Mouse (Mus musculus): ENCODE results near the gene Mknk2. TPM values are rescaled to one million over a fixed set of nuclear protein-coding genes. Genes with fewer than 3 reads are reported as not detected.
A peak's percentile ranks its signal among the peaks of the same experiment; 100 is the strongest.

Gene Mknk2
- polyA plus RNA-seq, 1 experiment from 2014 or later: 104 TPM

DNA sequence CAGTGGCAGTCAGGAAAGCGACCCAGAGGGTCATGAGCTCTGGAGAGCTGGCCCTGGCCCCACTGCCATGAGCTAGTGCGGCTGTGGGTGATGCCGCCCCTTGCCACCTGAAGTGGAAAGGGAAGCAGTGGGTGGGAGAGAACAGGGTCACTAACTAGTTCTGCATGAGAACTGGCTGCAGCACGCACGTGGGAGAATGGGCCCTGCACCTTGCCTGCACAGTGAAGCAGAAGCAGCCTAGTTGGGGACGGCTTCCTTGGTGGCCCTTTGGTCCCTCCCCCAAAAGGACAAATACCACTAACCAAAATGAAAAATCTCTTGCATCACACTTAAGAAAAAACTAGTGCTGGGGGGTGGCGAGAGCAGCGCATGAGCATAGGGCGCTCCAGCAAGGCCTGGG lies 20.7 kb upstream of the Mknk2 start:
- Histone ChIP-seq H3K4me2 (no peak overlapping the region), H3K9ac (no peak overlapping the region), H3K27ac (no peak overlapping the region), H3K9me3 (no peaks in the 10 kb centered on the region), H3K4me1 (peaks cover 61% of the 10 kb centered on the region), H3K27me3 (no peaks in the 10 kb centered on the region), H3K4me3 (no peak overlapping the region), H3K36me3 (peaks cover 4% of the 10 kb centered on the region; the same call in 1 of the 2 replicates)
- ATAC-seq (ENCODE audit: borderline replicate concordance, extremely low read depth, low FRiP score, low TSS enrichment): no peak
- 87% methylated on average over 9 of the region's 9 CpGs for WGBS

DNA sequence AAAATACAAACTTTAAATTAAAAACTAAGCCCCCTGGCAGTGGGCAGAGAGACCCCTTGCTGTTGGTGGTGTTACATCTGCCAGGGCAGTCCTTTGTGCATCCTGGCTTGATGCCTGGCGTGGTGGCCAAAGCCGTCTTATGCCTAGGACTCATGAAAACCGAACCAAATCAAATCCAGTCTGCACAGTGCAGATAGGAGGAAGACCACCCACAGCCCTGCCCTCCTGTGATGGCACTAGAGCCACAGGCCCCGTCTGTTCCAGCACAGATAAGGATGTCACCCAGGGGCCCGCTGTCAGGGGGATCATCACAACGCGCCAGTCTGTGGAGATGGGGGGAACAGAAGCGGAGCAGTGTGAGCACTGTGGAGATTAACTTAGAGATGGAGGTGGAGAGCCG lies 19.9 kb upstream of the Mknk2 start:
- peaks cover 53% of the 10 kb centered on the region for H3K4me1 ChIP-seq
- H3K27ac ChIP-seq: no peak overlapping the region

DNA sequence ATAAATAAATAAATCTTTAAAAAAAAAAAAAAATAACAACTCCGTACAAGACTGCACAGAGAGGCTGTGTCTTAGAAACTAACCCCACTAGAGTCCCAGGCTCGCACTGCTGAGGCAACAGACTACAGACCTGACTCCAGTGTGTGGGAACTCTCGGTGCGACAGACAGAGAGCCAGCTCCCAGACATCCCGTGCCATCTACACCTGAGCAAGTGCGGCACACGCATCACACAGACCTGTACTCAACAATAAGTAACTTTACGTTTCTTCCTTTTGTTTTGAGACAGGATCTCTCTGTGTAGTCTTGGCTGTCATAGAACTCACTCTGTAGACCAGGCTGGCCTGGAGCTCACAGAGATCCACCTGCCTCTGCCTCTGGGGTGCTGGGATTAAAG lies 19.5 kb upstream of the Mknk2 start:
- H3K9me3 ChIP-seq: no peaks in the 10 kb centered on the region
- no peak overlapping the region for H3K9ac ChIP-seq
- no peak overlapping the region for H3K27ac ChIP-seq
- peaks cover 4% of the 10 kb centered on the region; the same call in 1 of the 2 replicates for H3K36me3 ChIP-seq
- 85% methylated on average over 8 of the region's 8 CpGs for WGBS
- H3K4me1 ChIP-seq: peaks cover 50% of the 10 kb centered on the region
- H3K27me3 ChIP-seq: no peaks in the 10 kb centered on the region
- ATAC-seq (ENCODE audit: borderline replicate concordance, extremely low read depth, low FRiP score, low TSS enrichment): no peak
- no peak overlapping the region for H3K4me2 ChIP-seq
- no peak overlapping the region for H3K4me3 ChIP-seq

More for the DNA sequence above, 19.9 kb upstream of the Mknk2 start:
- Histone ChIP-seq H3K4me2 (no peak overlapping the region), H3K36me3 (peaks cover 4% of the 10 kb centered on the region; the same call in 1 of the 2 replicates), H3K9ac (no peak overlapping the region), H3K4me3 (no peak overlapping the region), H3K9me3 (no peaks in the 10 kb centered on the region), H3K27me3 (no peaks in the 10 kb centered on the region)
- ATAC-seq (ENCODE audit: borderline replicate concordance, extremely low read depth, low FRiP score, low TSS enrichment): no peak
- 70% methylated on average over 9 of the region's 9 CpGs for WGBS

- peaks cover 50% of the 10 kb centered on the region for H3K4me1 ChIP-seq
- peaks cover 4% of the 10 kb centered on the region; the same call in 1 of the 2 replicates for H3K36me3 ChIP-seq
- no peak overlapping the region for H3K4me3 ChIP-seq
- no peaks in the 10 kb centered on the region for H3K9me3 ChIP-seq
- H3K27ac ChIP-seq: peak overlapping the region; percentile 90
- ATAC-seq (ENCODE audit: borderline replicate concordance, extremely low read depth, low FRiP score, low TSS enrichment): no peak
- H3K27me3 ChIP-seq: no peaks in the 10 kb centered on the region
- 47% methylated on average over 12 of the region's 12 CpGs for WGBS
- no peak overlapping the region for H3K4me2 ChIP-seq
- peak overlapping the region; percentile 14; the same call in 1 of the 2 replicates for H3K9ac ChIP-seq
These were observed 18.8 kb upstream of the Mknk2 start for GRCm38 (mm10) chr10:80696502-80697392.

GRCm38 (mm10) chr10:80695801-80696501 lies 18.0 kb upstream of the Mknk2 start:
- H3K4me2 ChIP-seq: peak overlapping the region; percentile 21; the same call in 1 of the 2 replicates
- no peak for ATAC-seq (ENCODE audit: borderline replicate concordance, extremely low read depth, low FRiP score, low TSS enrichment)
- H3K36me3 ChIP-seq: peaks cover 4% of the 10 kb centered on the region; the same call in 1 of the 2 replicates
- peak overlapping the region; percentile 90 for H3K27ac ChIP-seq
- H3K9ac ChIP-seq: no peak overlapping the region
- 48% methylated on average over 10 of the region's 10 CpGs for WGBS
- peaks cover 45% of the 10 kb centered on the region for H3K4me1 ChIP-seq
- H3K27me3 ChIP-seq: no peaks in the 10 kb centered on the region
- H3K4me3 ChIP-seq: no peak overlapping the region
- no peaks in the 10 kb centered on the region for H3K9me3 ChIP-seq

DNA sequence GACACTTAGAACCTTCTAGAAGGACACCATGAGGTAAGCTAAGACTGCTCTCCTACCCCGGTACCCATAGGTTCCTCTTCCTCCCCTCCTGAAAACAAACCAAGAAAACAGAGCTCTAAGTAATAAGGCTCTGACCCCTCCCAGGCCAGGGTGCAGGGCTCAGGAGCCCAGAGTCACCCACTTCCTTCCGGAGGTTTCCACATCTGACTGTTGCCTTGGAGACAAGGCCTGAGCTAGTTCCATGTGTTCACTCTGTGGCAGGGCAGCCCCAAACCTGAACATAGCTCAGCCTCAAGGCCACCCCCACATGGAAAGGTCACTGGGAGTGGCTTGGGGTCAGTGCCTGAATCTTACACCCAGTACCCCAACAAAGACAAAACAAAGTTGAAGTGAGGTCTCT lies 17.3 kb upstream of the Mknk2 start:
- Histone ChIP-seq H3K9ac (no peak overlapping the region), H3K4me1 (peaks cover 38% of the 10 kb centered on the region), H3K9me3 (no peaks in the 10 kb centered on the region), H3K27me3 (no peaks in the 10 kb centered on the region), H3K4me2 (no peak overlapping the region), H3K36me3 (peaks cover 10% of the 10 kb centered on the region; the same call in 1 of the 2 replicates), H3K27ac (peak overlapping the region; percentile 90), H3K4me3 (no peak overlapping the region)
- WGBS: 53% methylated on average over 2 of the region's 2 CpGs
- ATAC-seq (ENCODE audit: borderline replicate concordance, extremely low read depth, low FRiP score, low TSS enrichment): 0 out of 2 replicates have a peak, but pooled peaks have one; percentile 52

GRCm38 (mm10) chr10:80694159-80694938 lies 16.4 kb upstream of the Mknk2 start:
- no peak for ATAC-seq (ENCODE audit: borderline replicate concordance, extremely low read depth, low FRiP score, low TSS enrichment)
- Histone ChIP-seq H3K27ac (peak overlapping the region; percentile 90), H3K4me1 (peaks cover 30% of the 10 kb centered on the region), H3K4me3 (no peak overlapping the region), H3K4me2 (no peak overlapping the region), H3K9ac (no peak overlapping the region), H3K9me3 (no peaks in the 10 kb centered on the region), H3K36me3 (peaks cover 18% of the 10 kb centered on the region), H3K27me3 (no peaks in the 10 kb centered on the region)
- WGBS: 85% methylated on average over 13 of the region's 13 CpGs

- Histone ChIP-seq H3K4me3 (no peak overlapping the region), H3K4me1 (peaks cover 29% of the 10 kb centered on the region), H3K9me3 (no peaks in the 10 kb centered on the region), H3K9ac (no peak overlapping the region; the same call in 1 of the 2 replicates), H3K36me3 (peaks cover 22% of the 10 kb centered on the region), H3K27ac (no peak overlapping the region; the same call in 1 of the 2 replicates), H3K27me3 (no peaks in the 10 kb centered on the region), H3K4me2 (no peak overlapping the region)
- ATAC-seq (ENCODE audit: borderline replicate concordance, extremely low read depth, low FRiP score, low TSS enrichment): no peak
- 86% methylated on average over 12 of the region's 12 CpGs for WGBS
These were observed 15.6 kb upstream of the Mknk2 start for GRCm38 (mm10) chr10:80693401-80694045.

DNA sequence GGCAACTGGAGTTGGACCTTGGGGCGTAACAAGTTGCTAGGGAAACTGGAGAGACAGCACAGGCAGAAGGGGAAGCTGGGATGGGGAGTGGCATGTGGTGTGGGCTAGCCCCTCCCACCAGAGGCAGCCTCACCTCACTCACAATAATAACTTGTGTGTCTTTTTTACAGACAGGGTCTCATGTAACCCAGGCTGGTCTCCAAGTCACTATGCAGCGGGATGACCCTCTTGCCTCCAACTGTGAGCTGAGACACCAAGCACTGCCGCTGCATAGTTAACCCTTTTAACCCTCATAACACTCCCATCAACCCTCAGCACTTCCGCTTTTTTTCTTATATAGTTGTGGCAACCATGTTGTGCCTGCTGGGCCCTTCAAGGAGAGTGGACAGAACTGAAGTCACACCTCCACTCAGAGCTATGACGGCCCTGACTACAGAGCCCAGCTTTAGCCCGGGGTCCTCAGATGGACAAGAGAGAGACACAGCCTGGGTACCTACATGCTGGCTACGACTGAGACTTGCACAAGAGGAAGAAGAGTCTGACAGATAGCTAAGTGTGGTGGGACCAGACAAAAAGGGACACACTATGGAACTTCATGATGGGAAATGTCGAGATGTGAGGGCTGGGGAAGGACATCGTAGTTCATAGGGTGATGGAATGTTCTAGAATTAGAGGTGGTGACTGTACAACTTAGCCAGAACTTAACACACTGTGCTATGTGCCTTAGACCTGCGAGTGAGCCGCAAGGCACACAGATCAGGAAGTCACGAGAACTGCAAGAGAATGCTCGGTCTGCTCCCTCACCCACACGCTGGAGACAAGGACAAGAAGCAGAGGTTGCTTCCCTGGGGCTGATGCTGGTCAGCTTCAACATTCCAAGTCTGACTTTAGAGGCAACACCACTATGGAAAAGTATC lies 14.6 kb upstream of the Mknk2 start:
- WGBS: 66% methylated on average over 14 of the region's 14 CpGs
- Histone ChIP-seq H3K27me3 (no peaks in the 10 kb centered on the region), H3K4me2 (no peak overlapping the region), H3K36me3 (peaks cover 22% of the 10 kb centered on the region), H3K9me3 (no peaks in the 10 kb centered on the region), H3K4me3 (no peak overlapping the region), H3K27ac (no peak overlapping the region), H3K4me1 (peaks cover 23% of the 10 kb centered on the region), H3K9ac (no peak overlapping the region)
- no peak for ATAC-seq (ENCODE audit: borderline replicate concordance, extremely low read depth, low FRiP score, low TSS enrichment)

- whole genome bisulfite sequencing: 29% methylated on average over 5 of the region's 5 CpGs
- 0 out of 2 replicates have a peak, but pooled peaks have one; percentile 58 for ATAC-seq (ENCODE audit: borderline replicate concordance, extremely low read depth, low FRiP score, low TSS enrichment)
- no peak overlapping the region for H3K4me3 ChIP-seq
- H3K27me3 ChIP-seq: no peaks in the 10 kb centered on the region
- H3K27ac ChIP-seq: no peak overlapping the region
- no peak overlapping the region for H3K9ac ChIP-seq
- H3K4me1 ChIP-seq: no peaks in the 10 kb centered on the region
- peaks cover 46% of the 10 kb centered on the region for H3K36me3 ChIP-seq
- H3K9me3 ChIP-seq: no peaks in the 10 kb centered on the region
- no peak overlapping the region for H3K4me2 ChIP-seq
These were observed 9.9 kb upstream of the Mknk2 start for GRCm38 (mm10) chr10:80687850-80688249.
